Mouse (Mus musculus) lung, adult 2 months (tissue): ENCODE measurements around the gene Psg28.

Experiments used
- CTCF ChIP-seq: fragments of 200-500 bp; IDR thresholded peaks from 2 replicates; pipeline ENCODE4 v1.5.1; 2011; ENCODE audit warnings: mild to moderate bottlenecking, low read length, control low read depth; ENCODE audit not compliant: insufficient read depth
- POLR2A ChIP-seq: fragments of 200-500 bp; IDR thresholded peaks from 2 replicates; pipeline ENCODE4 v1.6.1; 2011; ENCODE audit warnings: low read depth, mild to moderate bottlenecking, control low read depth, low read length, borderline replicate concordance; ENCODE audit errors: extremely low read depth

- TF ChIP-seq CTCF = no peak
- no peak for TF ChIP-seq POLR2A
Observed at GRCm38 (mm10) chr7:18402527-18403237, 29.2 kb downstream of the Psg28 start.
